8 mouse cellular contexts compared by ENCODE assay signal in the genomic region with DNA sequence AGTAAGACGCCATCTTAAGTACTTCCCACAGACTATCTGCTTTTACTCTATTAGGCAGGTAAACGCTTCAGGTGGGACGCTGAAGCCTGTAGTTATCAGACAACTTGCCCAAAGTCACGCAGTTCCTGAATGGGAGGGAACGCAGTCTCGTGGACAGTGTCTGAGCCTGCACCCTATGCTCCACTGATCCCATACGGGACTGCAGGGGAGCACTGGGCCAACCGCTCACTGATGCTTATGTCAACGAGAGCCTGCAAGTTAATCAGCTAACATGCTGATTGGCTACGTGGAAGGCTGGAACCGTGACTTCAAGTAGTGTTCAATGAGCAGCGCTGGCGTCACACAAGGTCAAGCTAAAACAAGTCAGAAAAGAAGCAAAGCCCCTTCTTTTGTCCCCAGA. TPM values are rescaled to one million over a fixed set of nuclear protein-coding genes. Genes with fewer than 3 reads are reported as not detected.
DNase-seq lines count a peak whose midpoint lies in the region; ATAC-seq and TF ChIP-seq lines count a peak whose summit lies in the region.

No protein-coding gene starts in this region.

- intact Hi-C loops in left cerebral cortex, postnatal 25 days (cut with DNase I): loop anchor here (2.0 to 5.0 kb wide), 2 partner anchors 35 to 72 kb away; a partner anchor contains a TSS
- intact Hi-C loops in gastrocnemius, postnatal 36 days (cut with DNase I): no loop called here

- TF ChIP-seq CTCF in embryonic fibroblast, embryonic 13.5 days (IDR thresholded peaks at IDR 0.05; ENCODE audit: borderline replicate concordance, insufficient read depth, low read length): no peak
- TF ChIP-seq CTCF in liver, embryonic 14.5 days (IDR thresholded peaks at IDR 0.05; ENCODE audit: low read depth): 0 out of 2 replicates have a peak, but pooled peaks have one; percentile 26

- 6% methylated on average over 13 of the region's 13 CpGs for WGBS in liver, embryonic 14.5 days (ENCODE audit: insufficient replicate concordance)
- WGBS in neural tube, embryonic 15.5 days: 37% methylated on average over 13 of the region's 13 CpGs

- in situ Hi-C loops in ES-E14 (cut with MboI; ENCODE audit: low sequenced_read_pairs in 2 of 2, unreplicated experiment in 2 of 2): no loop called here

- H3K9me3 ChIP-seq in ES-E14 (ENCODE audit: control insufficient read depth, insufficient read depth, low read depth, low read length): no peaks in the 10 kb centered on the region
- no peaks in the 10 kb centered on the region for H3K9me3 ChIP-seq in liver, embryonic 14.5 days (ENCODE audit: control insufficient read depth, low read length)
- H3K9me3 ChIP-seq in neural tube, embryonic 15.5 days (replicated peaks): no peaks in the 10 kb centered on the region

- no peak for TF ChIP-seq EP300 in liver, embryonic 14.5 days (IDR thresholded peaks at IDR 0.05; ENCODE audit: low read depth)

- TF ChIP-seq POLR2A in embryonic fibroblast, embryonic 13.5 days (IDR thresholded peaks at IDR 0.05; ENCODE audit: low read depth, low read length): no peak

- peak overlapping the region; percentile 97 for H3K4me2 ChIP-seq in liver, embryonic 14.5 days (ENCODE audit: low read depth)
- H3K4me2 ChIP-seq in neural tube, embryonic 15.5 days: peak overlapping the region; percentile 79

- H3K4me3 ChIP-seq in ES-E14 (ENCODE audit: insufficient read depth in 1 of 2, low read depth in 1 of 2, low read length in 2 of 2, poor library complexity in 1 of 2, severe bottlenecking in 1 of 2): peak overlapping the region; percentile 98
- H3K4me3 ChIP-seq in embryonic fibroblast, embryonic 13.5 days (ENCODE audit: insufficient read depth, low read length): peak overlapping the region; percentile 84
- peak overlapping the region; percentile 82 to 99 for H3K4me3 ChIP-seq in liver, embryonic 14.5 days (ENCODE audit: insufficient read depth in 1 of 2, low read depth in 2 of 2, low read length in 2 of 2)
- peak overlapping the region; percentile 89 for H3K4me3 ChIP-seq in neural tube, embryonic 15.5 days (replicated peaks)

- H3K9ac ChIP-seq in ES-E14 (ENCODE audit: insufficient read depth, low read depth, low read length, poor library complexity, severe bottlenecking): peak overlapping the region; percentile 80
- peak overlapping the region; percentile 92 for H3K9ac ChIP-seq in liver, embryonic 14.5 days (replicated peaks)
- H3K9ac ChIP-seq in neural tube, embryonic 15.5 days (replicated peaks): peak overlapping the region; percentile 73; the same call in 1 of the 2 replicates

- peak; percentile 63 for ATAC-seq in liver, embryonic 14.5 days (ENCODE audit: insufficient read depth)
- ATAC-seq in neural tube, embryonic 15.5 days (ENCODE audit: low FRiP score): no peak

- peaks cover 10% of the 10 kb centered on the region for H3K36me3 ChIP-seq in ES-E14 (ENCODE audit: control insufficient read depth, insufficient read depth, low read length, poor library complexity, severe bottlenecking)
- H3K36me3 ChIP-seq in liver, embryonic 14.5 days (replicated peaks; ENCODE audit: control insufficient read depth, insufficient read depth, low read depth): peaks cover 8% of the 10 kb centered on the region
- H3K36me3 ChIP-seq in neural tube, embryonic 15.5 days: peaks cover 8% of the 10 kb centered on the region

- no peak overlapping the region; the same call in 1 of the 2 replicates for H3K27ac ChIP-seq in ES-E14 (ENCODE audit: insufficient read depth, low read depth, low read length, poor library complexity, severe bottlenecking)
- H3K27ac ChIP-seq in embryonic fibroblast, embryonic 13.5 days (ENCODE audit: insufficient read depth, low read length): no peak overlapping the region
- peak overlapping the region; percentile 80 for H3K27ac ChIP-seq in liver, embryonic 14.5 days
- no peak overlapping the region for H3K27ac ChIP-seq in neural tube, embryonic 15.5 days (replicated peaks)

- DNase-seq in 416B (ENCODE audit: low read depth) (peak; percentile 70), ES-E14 (ENCODE audit: low read depth, low spot score) (peak; percentile 37)
- DNase-seq in hindlimb bud, embryonic 11.5 days (ENCODE audit: extremely low spot score, low read depth, low spot score): peak; percentile 5
- DNase-seq in liver, embryonic 14.5 days (ENCODE audit: low read depth in 3 of 3, low spot score in 3 of 3): peak; percentile 65 to 68 (median 66)
- no peak for DNase-seq in left cerebral cortex, postnatal 25 days (ENCODE audit: low spot score in 2 of 2)
- DNase-seq in gastrocnemius, postnatal 36 days: no peak

- no peaks in the 10 kb centered on the region for H3K27me3 ChIP-seq in liver, embryonic 14.5 days (ENCODE audit: control insufficient read depth, insufficient read depth, low read length)
- no peaks in the 10 kb centered on the region for H3K27me3 ChIP-seq in neural tube, embryonic 15.5 days (replicated peaks)

- H3K4me1 ChIP-seq in ES-E14 (ENCODE audit: control insufficient read depth in 2 of 2, insufficient read depth in 2 of 2, low read length in 2 of 2, poor library complexity in 1 of 2): peaks cover 9 to 11% of the 10 kb centered on the region in 2 experiments
- peaks cover 16% of the 10 kb centered on the region for H3K4me1 ChIP-seq in embryonic fibroblast, embryonic 13.5 days (ENCODE audit: control insufficient read depth, insufficient read depth, low read length)
- peaks cover 48 to 49% of the 10 kb centered on the region in 2 experiments for H3K4me1 ChIP-seq in liver, embryonic 14.5 days (replicated peaks; ENCODE audit: control insufficient read depth in 2 of 2, insufficient read depth in 2 of 2, low read length in 1 of 2)
- H3K4me1 ChIP-seq in neural tube, embryonic 15.5 days: peaks cover 41% of the 10 kb centered on the region

TF ChIP-seq in ES-E14, 5 proteins besides CTCF, POLR2A, EP300 and RAD21:
- TF ChIP-seq MAFK (IDR thresholded peaks at IDR 0.05; ENCODE audit: insufficient read depth, low read depth, low read length) (no peak), CHD2 (IDR thresholded peaks at IDR 0.05; ENCODE audit: low read depth, low read length) (no peak), ZNF384 (IDR thresholded peaks at IDR 0.05; ENCODE audit: low read depth, low read length) (no peak), HCFC1 (IDR thresholded peaks at IDR 0.05; ENCODE audit: borderline replicate concordance, insufficient read depth, low read length) (no peak), ZC3H11A (IDR thresholded peaks at IDR 0.05; ENCODE audit: borderline replicate concordance, low read depth, low read length) (no peak)

RNA-seq across cellular contexts. Expression of a gene that starts 1.4 kb away (rescaled TPM):
- total RNA-seq in ES-E14 (2012; rRNA removed): 95.4 and 104 TPM in 2 replicates
- 30.6 and 36.3 TPM in 2 replicates for polyA plus RNA-seq in embryonic fibroblast, embryonic 13.5 days (2011; ENCODE audit: insufficient read length, low read depth, missing spikeins)
- polyA plus RNA-seq in liver, embryonic 14.5 days (2012; rRNA removed): 21.1 and 21.2 TPM in 2 replicates
- 28.7 and 32.6 TPM in 2 replicates for polyA plus RNA-seq in liver, embryonic 14.5 days (2014; fragmentation: Nextera tagmentation; extraction: Ambion mirVana)
- 21.5 and 27.4 TPM in 2 replicates for polyA plus RNA-seq in neural tube, embryonic 15.5 days (2015; fragmentation: Nextera tagmentation; extraction: Ambion mirVana)
- 10 to 100 TPM; 21.2 to 21.8 TPM for total RNA-seq in left cerebral cortex, postnatal 25 days (2021)
- total RNA-seq in gastrocnemius, postnatal 36 days (2021): 10 to 100 TPM; 12.0 to 13.6 TPM

RNA-seq across cellular contexts. Expression of a gene that starts 1.5 kb away (rescaled TPM):
- 80.0 and 81.8 TPM in 2 replicates for total RNA-seq in ES-E14 (2012; rRNA removed)
- 14.6 and 15.9 TPM in 2 replicates for polyA plus RNA-seq in embryonic fibroblast, embryonic 13.5 days (2011; ENCODE audit: insufficient read length, low read depth, missing spikeins)
- 4.3 and 4.9 TPM in 2 replicates for polyA plus RNA-seq in liver, embryonic 14.5 days (2012; rRNA removed)
- polyA plus RNA-seq in liver, embryonic 14.5 days (2014; fragmentation: Nextera tagmentation; extraction: Ambion mirVana): 2.9 and 3.6 TPM in 2 replicates
- polyA plus RNA-seq in neural tube, embryonic 15.5 days (2015; fragmentation: Nextera tagmentation; extraction: Ambion mirVana): 3.1 and 4.6 TPM in 2 replicates
- total RNA-seq in left cerebral cortex, postnatal 25 days (2021): 10 to 100 TPM; 13.2 to 13.8 TPM
- 1 to 10 TPM; 5.4 to 5.8 TPM for total RNA-seq in gastrocnemius, postnatal 36 days (2021)

RNA-seq across cellular contexts. Expression of a gene that starts 36.9 kb away (rescaled TPM):
- total RNA-seq in ES-E14 (2012; rRNA removed): 24.6 and 32.1 TPM in 2 replicates
- 16.2 and 21.4 TPM in 2 replicates for polyA plus RNA-seq in embryonic fibroblast, embryonic 13.5 days (2011; ENCODE audit: insufficient read length, low read depth, missing spikeins)
- 71.8 and 83.0 TPM in 2 replicates for polyA plus RNA-seq in liver, embryonic 14.5 days (2012; rRNA removed)
- polyA plus RNA-seq in liver, embryonic 14.5 days (2014; fragmentation: Nextera tagmentation; extraction: Ambion mirVana): 129 and 144 TPM in 2 replicates
- 14.0 and 16.4 TPM in 2 replicates for polyA plus RNA-seq in neural tube, embryonic 15.5 days (2015; fragmentation: Nextera tagmentation; extraction: Ambion mirVana)
- total RNA-seq in left cerebral cortex, postnatal 25 days (2021): 10 to 100 TPM; 14.3 to 16.5 TPM
- 10 to 100 TPM; 15.6 to 15.9 TPM for total RNA-seq in gastrocnemius, postnatal 36 days (2021)

Comparison
In these comparisons a context has a peak if more than half of its experiments do, and no peak if none do; other contexts are left out.
1. DNase-seq: peak in 416B (single experiment), ES-E14 (single experiment), hindlimb bud, embryonic 11.5 days (single experiment) and liver, embryonic 14.5 days (3 of 3); none in left cerebral cortex, postnatal 25 days (0 of 2) and gastrocnemius, postnatal 36 days (0 of 2).
2. Peak in every context shown above with its lines, with median percentiles within 50 percentile points of each other: H3K4me3 ChIP-seq and H3K9ac ChIP-seq.